ENCODE assay signal across 19 mouse cellular contexts in the genomic region with DNA sequence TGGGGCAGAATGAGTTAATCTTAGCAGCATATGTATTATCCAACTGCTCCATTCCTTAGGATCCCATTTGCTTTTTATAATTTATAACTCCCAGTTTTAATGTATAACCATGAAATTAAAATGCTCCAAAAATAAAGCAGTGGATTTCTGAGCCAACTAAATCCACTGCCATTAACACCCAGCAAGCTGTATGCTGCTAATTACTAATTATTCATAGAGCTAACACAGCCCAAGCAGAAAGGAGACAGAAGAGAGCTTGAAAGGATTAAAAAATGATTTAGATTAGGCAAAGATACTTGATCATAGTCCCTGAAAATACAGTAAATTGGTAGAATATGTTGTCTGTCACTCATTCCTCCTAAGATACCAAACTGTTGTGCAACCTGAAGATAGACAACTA.
"Had no signal": no experiment of that assay in that cellular context is flagged by ENCODE, and none has a peak within 500 bp of the region (broad histone marks: within the 10 kb centered on the region; RNA-seq: fewer than 3 reads in every experiment).

No protein-coding gene starts in this region.

- H3K27me3 ChIP-seq: kidney, embryonic 15.5 days; limb, embryonic 13.5 days; liver, embryonic 13.5 days; midbrain, embryonic 12.5 days; midbrain, embryonic 15.5 days; neural tube, embryonic 13.5 days; stomach, embryonic 15.5 days had no signal

- H3K9ac ChIP-seq: kidney, embryonic 15.5 days; limb, embryonic 13.5 days; liver, embryonic 13.5 days; midbrain, embryonic 12.5 days; midbrain, embryonic 15.5 days; neural tube, embryonic 13.5 days; stomach, embryonic 15.5 days had no signal

- H3K4me3 ChIP-seq: kidney, embryonic 15.5 days; limb, embryonic 10.5 days; limb, embryonic 13.5 days; liver, embryonic 13.5 days; midbrain, embryonic 12.5 days; midbrain, embryonic 15.5 days; neural tube, embryonic 13.5 days; stomach, embryonic 15.5 days had no signal

- H3K27ac ChIP-seq: kidney, embryonic 15.5 days; limb, embryonic 10.5 days; limb, embryonic 13.5 days; liver, embryonic 13.5 days; macrophage; midbrain, embryonic 12.5 days; midbrain, embryonic 15.5 days; neural tube, embryonic 13.5 days; stomach, embryonic 15.5 days had no signal

- H3K36me3 ChIP-seq: kidney, embryonic 15.5 days; limb, embryonic 10.5 days; limb, embryonic 13.5 days; liver, embryonic 13.5 days; midbrain, embryonic 12.5 days; midbrain, embryonic 15.5 days; neural tube, embryonic 13.5 days; stomach, embryonic 15.5 days had no signal

- DNase-seq: kidney, adult 8-10 months; kidney, postnatal 10 days; kidney, postnatal 36 days; liver; liver, embryonic 13.5 days; lung, adult 2 months; lung, postnatal 14 days; retina, postnatal 1 day; right cerebral cortex, postnatal 25 days; spleen, adult 18-20 months; thymus, postnatal 25 days had no signal

- H3K9me3 ChIP-seq: kidney, embryonic 15.5 days; limb, embryonic 10.5 days; limb, embryonic 13.5 days; liver, embryonic 13.5 days; midbrain, embryonic 12.5 days; midbrain, embryonic 15.5 days; neural tube, embryonic 13.5 days; stomach, embryonic 15.5 days had no signal

- H3K4me2 ChIP-seq: kidney, embryonic 15.5 days; limb, embryonic 13.5 days; liver, embryonic 13.5 days; midbrain, embryonic 12.5 days; midbrain, embryonic 15.5 days; neural tube, embryonic 13.5 days; stomach, embryonic 15.5 days had no signal

- ATAC-seq: midbrain, embryonic 15.5 days had no signal

- H3K4me1 ChIP-seq: kidney, embryonic 15.5 days; limb, embryonic 10.5 days; liver, embryonic 13.5 days; midbrain, embryonic 12.5 days; midbrain, embryonic 15.5 days; neural tube, embryonic 13.5 days; stomach, embryonic 15.5 days had no signal
